Mouse (Mus musculus) C2C12 (cell line): ENCODE measurements around the gene Fmod. TPM values are rescaled to one million over a fixed set of nuclear protein-coding genes. Genes with fewer than 3 reads are reported as not detected.
A peak's percentile ranks its signal among the peaks of the same experiment; 100 is the strongest.

Experiments used
- H3K27me3 ChIP-seq: one replicate; pipeline ENCODE4 v1.6.1; 2011; ENCODE audit not compliant: control insufficient read depth, insufficient read depth, insufficient read length
- H3K36me3 ChIP-seq: one replicate; pipeline ENCODE4 v1.6.1; 2011; ENCODE audit not compliant: control insufficient read depth, insufficient read depth
- H3K4me3 ChIP-seq: one replicate; pipeline ENCODE4 v1.5.1; 2011; ENCODE audit warnings: mild to moderate bottlenecking, control low read depth; ENCODE audit not compliant: poor library complexity, insufficient read depth, severe bottlenecking
- H3K79me2 ChIP-seq: one replicate; pipeline ENCODE4 v1.6.1; 2011; ENCODE audit not compliant: control insufficient read depth, insufficient read depth
- H3K79me3 ChIP-seq: one replicate; pipeline ENCODE4 v1.6.1; 2011; ENCODE audit warnings: low read depth, control low read depth
- H3ac ChIP-seq: one replicate; pipeline ENCODE3; 2011; ENCODE audit warnings: low read depth; ENCODE audit not compliant: control insufficient read depth, insufficient read length
- CEBPB ChIP-seq: IDR thresholded peaks from one replicate; pipeline ENCODE4 v1.6.1; 2011; ENCODE audit warnings: low read depth, mild to moderate bottlenecking, control low read depth, moderate library complexity
- CTCF ChIP-seq: IDR thresholded peaks from one replicate; pipeline ENCODE4 v1.5.1; 2011; ENCODE audit not compliant: control insufficient read depth, insufficient read depth, insufficient read length
- FOSL1 ChIP-seq: IDR thresholded peaks from one replicate; pipeline ENCODE4 v1.8.0; 2011; ENCODE audit warnings: mild to moderate bottlenecking, low read length; ENCODE audit not compliant: poor library complexity, insufficient read depth, severe bottlenecking
- MAX ChIP-seq: IDR thresholded peaks from one replicate; pipeline ENCODE4 v1.6.1; 2011; ENCODE audit warnings: mild to moderate bottlenecking, control low read depth
- MYOD1 ChIP-seq: IDR thresholded peaks from one replicate; pipeline ENCODE4 v1.6.1; 2011; ENCODE audit warnings: low read depth; ENCODE audit not compliant: control insufficient read depth, insufficient read length
- MYOG ChIP-seq: IDR thresholded peaks from one replicate; pipeline ENCODE4 v1.6.1; 2011; ENCODE audit not compliant: control insufficient read depth, insufficient read length; ENCODE audit errors: extremely low read depth
- USF1 ChIP-seq: IDR thresholded peaks from one replicate; pipeline ENCODE4 v1.6.1; 2011; ENCODE audit warnings: low read depth, mild to moderate bottlenecking, control low read depth, moderate library complexity
- polyA plus RNA-seq: library from polyadenylated mRNA; unstranded; fragments of >200 nt; fragmentation: generic; extraction: Trizol; gene quantifications from one replicate; pipeline ENCODE4 v1.2.1, GENCODE M21; 2012; ENCODE audit warnings: missing spikeins

Fmod gene
- polyA plus RNA-seq, 1 experiment = 0.53 TPM

- H3K27me3 ChIP-seq = no peaks in the 10 kb centered on the region
These were observed 47.1 kb downstream of the Fmod start for GRCm38 (mm10) chr1:134084128-134084527.

GRCm38 (mm10) chr1:134086017-134086416 is 49.0 kb downstream of the Fmod start:
- H3K27me3 ChIP-seq = no peaks in the 10 kb centered on the region
- no peaks in the 10 kb centered on the region for H3K79me3 ChIP-seq
- H3K79me2 ChIP-seq = no peaks in the 10 kb centered on the region
- TF ChIP-seq CEBPB = no peak
- TF ChIP-seq MAX = no peak
- no peak for TF ChIP-seq USF1
- TF ChIP-seq FOSL1 = no peak
- no peak for TF ChIP-seq MYOG
- TF ChIP-seq MYOD1 = no peak
- no peak for TF ChIP-seq CTCF
- no peaks in the 10 kb centered on the region for H3K36me3 ChIP-seq
- no peak overlapping the region for H3K4me3 ChIP-seq
- peak overlapping the region; percentile 16 for H3ac ChIP-seq

More at GRCm38 (mm10) chr1:134084128-134084527, 47.1 kb downstream of the Fmod start:
- H3K79me3 ChIP-seq = no peaks in the 10 kb centered on the region
- no peaks in the 10 kb centered on the region for H3K79me2 ChIP-seq
- TF ChIP-seq MYOD1 (no peak), USF1 (no peak), MAX (no peak), CTCF (no peak), MYOG (no peak), FOSL1 (no peak), CEBPB (no peak)
- no peak overlapping the region for H3ac ChIP-seq
- no peaks in the 10 kb centered on the region for H3K36me3 ChIP-seq
- no peak overlapping the region for H3K4me3 ChIP-seq

- no peak overlapping the region for H3K4me3 ChIP-seq
- H3K79me3 ChIP-seq = no peaks in the 10 kb centered on the region
These were observed 49.9 kb downstream of the Fmod start for GRCm38 (mm10) chr1:134086811-134087398.

GRCm38 (mm10) chr1:134089074-134089473 is 52.0 kb downstream of the Fmod start:
- H3K4me3 ChIP-seq = no peak overlapping the region

More at GRCm38 (mm10) chr1:134086811-134087398, 49.9 kb downstream of the Fmod start:
- Histone ChIP-seq H3K27me3 (no peaks in the 10 kb centered on the region), H3K36me3 (no peaks in the 10 kb centered on the region), H3K79me2 (no peaks in the 10 kb centered on the region), H3ac (peak overlapping the region; percentile 0)
- no peak for TF ChIP-seq MYOD1
- TF ChIP-seq CTCF = no peak
- TF ChIP-seq MYOG = no peak
- no peak for TF ChIP-seq MAX
- no peak for TF ChIP-seq USF1
- TF ChIP-seq CEBPB = no peak
- TF ChIP-seq FOSL1 = no peak

GRCm38 (mm10) chr1:134091851-134092250 is 54.8 kb downstream of the Fmod start:
- Histone ChIP-seq H3K79me3 (no peaks in the 10 kb centered on the region), H3K27me3 (no peaks in the 10 kb centered on the region), H3K36me3 (no peaks in the 10 kb centered on the region), H3K4me3 (no peak overlapping the region), H3ac (no peak overlapping the region), H3K79me2 (no peaks in the 10 kb centered on the region)
- TF ChIP-seq CTCF (no peak), CEBPB (no peak), FOSL1 (no peak), USF1 (no peak), MYOD1 (no peak), MAX (no peak)

More at GRCm38 (mm10) chr1:134089074-134089473, 52.0 kb downstream of the Fmod start:
- Histone ChIP-seq H3ac (no peak overlapping the region), H3K79me2 (no peaks in the 10 kb centered on the region), H3K27me3 (no peaks in the 10 kb centered on the region), H3K79me3 (no peaks in the 10 kb centered on the region), H3K36me3 (no peaks in the 10 kb centered on the region)
- no peak for TF ChIP-seq MYOG
- no peak for TF ChIP-seq CTCF
- TF ChIP-seq FOSL1 = no peak
- TF ChIP-seq MYOD1 = no peak
- no peak for TF ChIP-seq MAX
- no peak for TF ChIP-seq USF1
- no peak for TF ChIP-seq CEBPB

- H3K4me3 ChIP-seq = no peak overlapping the region
- no peaks in the 10 kb centered on the region for H3K36me3 ChIP-seq
- H3K27me3 ChIP-seq = no peaks in the 10 kb centered on the region
- no peaks in the 10 kb centered on the region for H3K79me2 ChIP-seq
- no peaks in the 10 kb centered on the region for H3K79me3 ChIP-seq
- no peak for TF ChIP-seq FOSL1
- no peak for TF ChIP-seq MAX
- no peak for TF ChIP-seq MYOG
- no peak for TF ChIP-seq CEBPB
- H3ac ChIP-seq = no peak overlapping the region
These were observed 55.3 kb downstream of the Fmod start for GRCm38 (mm10) chr1:134092368-134092767.
